Mouse (Mus musculus) stomach, embryonic 16.5 days (tissue): Measurements from ENCODE around the gene Ppbp. TPM values are rescaled to one million over a fixed set of nuclear protein-coding genes. Genes with fewer than 3 reads are reported as not detected.

ENCODE experiments used
- ATAC-seq: fragments of 200-750 bp; cut with Nextera tagmentation; 2 replicates; pipeline ENCODE4 v1.8.0; 2017; ENCODE audit warnings: moderate number of reproducible peaks, moderate TSS enrichment; ENCODE audit not compliant: insufficient read depth, low FRiP score
- H3K27ac ChIP-seq: fragments of 300-500 bp; sonication (generic); 2 replicates; pipeline ENCODE4 v1.5.1; 2014; ENCODE audit warnings: low read length
- H3K27me3 ChIP-seq: fragments of 300-500 bp; sonication (generic); 2 replicates; pipeline ENCODE4 v1.6.1; 2014; ENCODE audit warnings: low read length, control low read depth, mixed read lengths; ENCODE audit not compliant: control insufficient read depth, insufficient read depth
- H3K36me3 ChIP-seq: fragments of 300-500 bp; sonication (generic); 2 replicates; pipeline ENCODE4 v1.6.1; 2014; ENCODE audit warnings: low read length; ENCODE audit not compliant: control insufficient read depth, insufficient read depth
- H3K4me1 ChIP-seq: fragments of 300-500 bp; sonication (generic); 2 replicates; pipeline ENCODE4 v1.6.1; 2014; ENCODE audit warnings: low read length, control low read depth, mixed read lengths; ENCODE audit not compliant: control insufficient read depth, insufficient read depth
- H3K4me2 ChIP-seq: fragments of 300-500 bp; sonication (generic); 2 replicates; pipeline ENCODE4 v1.6.1; 2014; ENCODE audit warnings: low read depth, low read length, mixed read lengths
- H3K4me3 ChIP-seq: fragments of 300-500 bp; sonication (generic); replicated peaks from 2 replicates; pipeline ENCODE4 v1.5.1; 2014; ENCODE audit warnings: mild to moderate bottlenecking, low read length
- H3K9ac ChIP-seq: fragments of 300-500 bp; sonication (generic); 2 replicates; pipeline ENCODE4 v1.6.1; 2014; ENCODE audit warnings: low read length
- H3K9me3 ChIP-seq: fragments of 300-500 bp; sonication (generic); replicated peaks from 2 replicates; pipeline ENCODE4 v1.6.1; 2016; ENCODE audit warnings: low read length, control low read depth; ENCODE audit not compliant: control insufficient read depth
- WGBS: fragments of 180-500 bp; shearing (Covaris S2); extraction: QIAGEN DNeasy Blood & Tissue Kit; methylation state at CpG from one replicate; pipeline ENCODE4 v1.1.7; 2014; 5-methylcytosine and 5-hydroxymethylcytosine counted together
- polyA plus RNA-seq: library from polyadenylated mRNA; unstranded; fragments of >200 nt; fragmentation: Nextera tagmentation; extraction: Ambion mirVana; gene quantifications from 2 replicates; pipeline ENCODE4 v1.2.1, GENCODE M21; 2015

Ppbp gene
- polyA plus RNA-seq = 3.2 and 4.3 TPM in 2 replicates

GRCm38 (mm10) chr5:90768218-90768617 lies at the start of gene Ppbp:
Gene Ppbp, plus strand, starts transcription at chr5:90768518.
- no peaks in the 10 kb centered on the region for H3K27me3 ChIP-seq
- no peak within 1 kb of the TSS for H3K27ac ChIP-seq
- no peaks in the 10 kb centered on the region for H3K9me3 ChIP-seq
- H3K4me2 ChIP-seq = no peak within 1 kb of the TSS
- no peak for ATAC-seq
- peaks cover 7% of the 10 kb centered on the region; the same call in 1 of the 2 replicates for H3K4me1 ChIP-seq
- no peak within 1 kb of the TSS for H3K4me3 ChIP-seq
- WGBS = 57% methylated on average over 3 of the region's 3 CpGs
- H3K9ac ChIP-seq = no peak within 1 kb of the TSS
- H3K36me3 ChIP-seq = no peaks in the 10 kb centered on the region

- H3K27me3 ChIP-seq = no peaks in the 10 kb centered on the region
- 88% methylated on average over 3 of the region's 3 CpGs for WGBS
- H3K9ac ChIP-seq = no peak overlapping the region
- H3K4me3 ChIP-seq = no peak overlapping the region
- no peak overlapping the region for H3K4me2 ChIP-seq
- H3K27ac ChIP-seq = no peak overlapping the region
- no peaks in the 10 kb centered on the region for H3K9me3 ChIP-seq
- no peaks in the 10 kb centered on the region for H3K4me1 ChIP-seq
- H3K36me3 ChIP-seq = no peaks in the 10 kb centered on the region
- no peak for ATAC-seq
These were observed 45.7 kb upstream of the Ppbp start for GRCm38 (mm10) chr5:90722656-90723055.

GRCm38 (mm10) chr5:90728254-90728653 lies 40.1 kb upstream of the Ppbp start:
- Histone ChIP-seq H3K36me3 (no peaks in the 10 kb centered on the region), H3K4me3 (no peak overlapping the region), H3K4me1 (no peaks in the 10 kb centered on the region), H3K4me2 (no peak overlapping the region), H3K27me3 (no peaks in the 10 kb centered on the region), H3K9me3 (no peaks in the 10 kb centered on the region), H3K9ac (no peak overlapping the region), H3K27ac (no peak overlapping the region)
- WGBS = 55% methylated on average over 3 of the region's 3 CpGs
- no peak for ATAC-seq

- H3K9ac ChIP-seq = no peak overlapping the region
- H3K27ac ChIP-seq = no peak overlapping the region
- no peak overlapping the region for H3K4me2 ChIP-seq
- H3K4me1 ChIP-seq = no peaks in the 10 kb centered on the region
- 67% methylated on average over 4 of the region's 4 CpGs for WGBS
- no peaks in the 10 kb centered on the region for H3K36me3 ChIP-seq
- no peaks in the 10 kb centered on the region for H3K9me3 ChIP-seq
- ATAC-seq = no peak
- H3K4me3 ChIP-seq = no peak overlapping the region
- H3K27me3 ChIP-seq = no peaks in the 10 kb centered on the region
These were observed 36.8 kb upstream of the Ppbp start for GRCm38 (mm10) chr5:90731480-90731879.

GRCm38 (mm10) chr5:90742029-90742428 lies 26.3 kb upstream of the Ppbp start:
- no peak for ATAC-seq
- Histone ChIP-seq H3K4me1 (no peaks in the 10 kb centered on the region), H3K27ac (no peak overlapping the region), H3K4me2 (no peak overlapping the region), H3K4me3 (no peak overlapping the region), H3K9ac (no peak overlapping the region), H3K27me3 (no peaks in the 10 kb centered on the region), H3K9me3 (no peaks in the 10 kb centered on the region), H3K36me3 (no peaks in the 10 kb centered on the region)
- 68% methylated on average over 4 of the region's 4 CpGs for WGBS

GRCm38 (mm10) chr5:90753934-90754333 lies 14.4 kb upstream of the Ppbp start:
- H3K4me3 ChIP-seq = no peak overlapping the region
- no peak overlapping the region for H3K27ac ChIP-seq
- H3K27me3 ChIP-seq = no peaks in the 10 kb centered on the region
- no peaks in the 10 kb centered on the region for H3K9me3 ChIP-seq
- H3K36me3 ChIP-seq = no peaks in the 10 kb centered on the region
- WGBS = 78% methylated on average over 1 of the region's 1 CpGs
- no peak overlapping the region for H3K9ac ChIP-seq
- no peak overlapping the region for H3K4me2 ChIP-seq
- ATAC-seq = no peak
- H3K4me1 ChIP-seq = peaks cover 8% of the 10 kb centered on the region

GRCm38 (mm10) chr5:90758020-90758605 lies 10.2 kb upstream of the Ppbp start:
- Histone ChIP-seq H3K4me1 (peaks cover 17% of the 10 kb centered on the region), H3K36me3 (no peaks in the 10 kb centered on the region), H3K9me3 (no peaks in the 10 kb centered on the region), H3K27me3 (peaks cover 9% of the 10 kb centered on the region; the same call in 1 of the 2 replicates), H3K27ac (no peak overlapping the region), H3K9ac (no peak overlapping the region; the same call in 1 of the 2 replicates), H3K4me2 (no peak overlapping the region), H3K4me3 (no peak overlapping the region)
- 33% methylated on average over 5 of the region's 5 CpGs for WGBS
- no peak for ATAC-seq

GRCm38 (mm10) chr5:90759077-90760065 lies 8.9 kb upstream of the Ppbp start, which contains the start of gene Cxcl5:
Gene Cxcl5, plus strand, starts transcription at chr5:90759360.
- Histone ChIP-seq H3K27me3 (peaks cover 9% of the 10 kb centered on the region; the same call in 1 of the 2 replicates), H3K36me3 (no peaks in the 10 kb centered on the region), H3K27ac (no peak within 1 kb of the TSS), H3K9me3 (no peaks in the 10 kb centered on the region), H3K4me2 (peak within 1 kb of the TSS; percentile 59), H3K4me1 (peaks cover 17% of the 10 kb centered on the region), H3K4me3 (peak within 1 kb of the TSS; percentile 42), H3K9ac (peak within 1 kb of the TSS; percentile 57)
- 4% methylated on average over 32 of the region's 32 CpGs for WGBS
- no peak for ATAC-seq

- no peaks in the 10 kb centered on the region for H3K9me3 ChIP-seq
- H3K4me2 ChIP-seq = no peak overlapping the region
- no peak for ATAC-seq
- H3K4me1 ChIP-seq = peaks cover 17% of the 10 kb centered on the region
- H3K27ac ChIP-seq = no peak overlapping the region
- no peak overlapping the region for H3K9ac ChIP-seq
- H3K27me3 ChIP-seq = peaks cover 9% of the 10 kb centered on the region; the same call in 1 of the 2 replicates
- H3K4me3 ChIP-seq = no peak overlapping the region
- H3K36me3 ChIP-seq = no peaks in the 10 kb centered on the region
- 34% methylated on average over 4 of the region's 4 CpGs for WGBS
These were observed 8.0 kb upstream of the Ppbp start for GRCm38 (mm10) chr5:90760303-90760702.
